Mouse (Mus musculus): ENCODE data around the gene Agr3. TPM values are rescaled to one million over a fixed set of nuclear protein-coding genes. Genes with fewer than 3 reads are reported as not detected.
A peak's percentile ranks its signal among the peaks of the same experiment; 100 is the strongest.

The Agr3 gene
- polyA plus RNA-seq, 1 experiment from 2014 or later, result 0.51 TPM

- H3K36me3 ChIP-seq (replicated peaks), result no peaks in the 10 kb centered on the region
- H3K9me3 ChIP-seq, result no peaks in the 10 kb centered on the region
- no peak overlapping the region for H3K27ac ChIP-seq
- ATAC-seq (ENCODE audit: low FRiP score), result no peak
- no peak overlapping the region for H3K4me3 ChIP-seq (replicated peaks)
- no peak overlapping the region for H3K9ac ChIP-seq
- H3K4me2 ChIP-seq, result no peak overlapping the region
- H3K4me1 ChIP-seq, result no peaks in the 10 kb centered on the region
- no peaks in the 10 kb centered on the region for H3K27me3 ChIP-seq
Measured at GRCm38 (mm10) chr12:35932816-35933215, 7.4 kb downstream of the Agr3 start.

DNA sequence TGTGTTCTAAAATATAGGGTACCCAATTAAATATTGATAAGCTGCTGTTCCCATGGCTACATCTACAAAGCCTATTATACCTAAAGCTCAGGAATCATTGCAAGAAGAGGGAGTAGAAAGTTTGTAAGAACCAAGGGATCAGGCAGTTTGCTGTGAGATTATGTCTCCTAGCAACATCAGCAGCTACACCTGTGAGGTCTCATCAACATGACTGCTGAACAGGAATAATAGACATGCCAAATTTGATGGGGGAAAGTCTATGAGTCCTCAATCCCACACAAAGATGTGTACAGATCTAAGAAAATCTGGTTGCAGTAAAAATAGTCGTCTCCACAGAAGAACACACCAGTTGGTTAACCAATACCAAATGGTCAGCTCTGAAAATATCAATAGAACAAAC, 26.3 kb downstream of the Agr3 start:
- no peaks in the 10 kb centered on the region for H3K27me3 ChIP-seq
- H3K36me3 ChIP-seq (replicated peaks), result no peaks in the 10 kb centered on the region
- no peaks in the 10 kb centered on the region for H3K9me3 ChIP-seq
- ATAC-seq (ENCODE audit: low FRiP score), result no peak
- no peak overlapping the region for H3K9ac ChIP-seq
- WGBS, result 51% methylated on average over 1 of the region's 1 CpGs
- no peak overlapping the region for H3K27ac ChIP-seq
- no peak overlapping the region for H3K4me3 ChIP-seq (replicated peaks)
- H3K4me2 ChIP-seq, result no peak overlapping the region
- H3K4me1 ChIP-seq, result no peaks in the 10 kb centered on the region

DNA sequence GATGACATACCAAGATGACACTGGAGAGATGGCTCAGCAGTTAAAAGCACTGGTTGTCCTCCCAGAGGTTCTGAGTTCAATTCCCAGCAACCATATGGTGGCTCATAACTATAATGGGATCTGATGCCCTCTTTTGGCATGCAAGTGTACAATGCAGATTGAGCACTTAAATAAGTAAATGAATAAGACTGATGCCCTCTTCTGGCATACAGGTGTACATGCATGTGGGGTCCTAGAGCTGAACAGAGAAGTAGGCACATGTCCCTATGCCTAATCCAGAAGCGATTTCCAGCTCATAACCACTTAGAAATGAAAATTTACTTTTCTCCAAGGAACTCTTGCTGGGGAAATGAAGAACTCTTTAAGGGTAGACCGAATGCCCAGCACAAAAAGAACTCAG, 31.8 kb downstream of the Agr3 start:
- no peak for ATAC-seq (ENCODE audit: low FRiP score)
- 86% methylated on average over 2 of the region's 2 CpGs for WGBS

GRCm38 (mm10) chr12:35966098-35966767, 40.8 kb downstream of the Agr3 start:
- WGBS, result 71% methylated on average over 7 of the region's 7 CpGs
- ATAC-seq (ENCODE audit: low FRiP score), result no peak
- no peaks in the 10 kb centered on the region for H3K27me3 ChIP-seq
- H3K4me2 ChIP-seq, result no peak overlapping the region
- no peak overlapping the region for H3K4me3 ChIP-seq (replicated peaks)
- no peaks in the 10 kb centered on the region for H3K36me3 ChIP-seq (replicated peaks)
- no peaks in the 10 kb centered on the region for H3K4me1 ChIP-seq
- H3K9me3 ChIP-seq, result no peaks in the 10 kb centered on the region
- no peak overlapping the region for H3K9ac ChIP-seq
- H3K27ac ChIP-seq, result no peak overlapping the region

More for the DNA sequence above, 31.8 kb downstream of the Agr3 start:
- Histone ChIP-seq H3K36me3 (replicated peaks) (no peaks in the 10 kb centered on the region), H3K4me1 (no peaks in the 10 kb centered on the region), H3K4me3 (replicated peaks) (no peak overlapping the region), H3K27ac (no peak overlapping the region), H3K4me2 (no peak overlapping the region), H3K27me3 (no peaks in the 10 kb centered on the region), H3K9ac (no peak overlapping the region), H3K9me3 (no peaks in the 10 kb centered on the region)

- no peaks in the 10 kb centered on the region for H3K27me3 ChIP-seq
- WGBS, result 81% methylated on average over 7 of the region's 7 CpGs
- ATAC-seq (ENCODE audit: low FRiP score), result no peak
- H3K36me3 ChIP-seq (replicated peaks), result no peaks in the 10 kb centered on the region
- H3K4me2 ChIP-seq, result no peak overlapping the region
- H3K4me1 ChIP-seq, result no peaks in the 10 kb centered on the region
- no peak overlapping the region for H3K4me3 ChIP-seq (replicated peaks)
- no peak overlapping the region for H3K9ac ChIP-seq
- no peaks in the 10 kb centered on the region for H3K9me3 ChIP-seq
- H3K27ac ChIP-seq, result no peak overlapping the region
Measured at GRCm38 (mm10) chr12:35966768-35967141, 41.3 kb downstream of the Agr3 start.

DNA sequence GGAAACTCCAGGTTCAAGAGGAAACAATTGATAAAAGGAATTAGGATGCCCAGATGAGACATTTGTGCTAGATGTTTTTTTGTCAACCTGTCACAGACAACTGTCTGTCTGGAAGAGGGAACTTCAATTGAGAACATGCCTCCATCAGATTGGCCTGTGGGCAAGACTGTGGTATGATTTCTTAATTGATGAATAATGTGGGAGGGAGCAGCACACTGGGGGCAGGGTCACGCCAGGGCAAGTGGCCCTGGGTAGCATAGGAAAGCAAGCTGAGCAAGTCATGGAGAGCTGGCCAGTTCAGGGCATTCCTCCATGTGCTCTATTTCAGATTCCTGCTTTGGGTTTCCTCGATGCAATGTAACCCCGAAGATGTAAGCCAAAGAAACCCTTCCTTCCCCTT, 50.5 kb downstream of the Agr3 start:
- WGBS, result 87% methylated on average over 3 of the region's 3 CpGs
- peaks cover 4% of the 10 kb centered on the region; the same call in 1 of the 2 replicates for H3K4me1 ChIP-seq
- H3K4me2 ChIP-seq, result no peak overlapping the region
- no peak overlapping the region for H3K27ac ChIP-seq
- no peaks in the 10 kb centered on the region for H3K27me3 ChIP-seq
- H3K9me3 ChIP-seq, result no peaks in the 10 kb centered on the region
- H3K36me3 ChIP-seq (replicated peaks), result no peaks in the 10 kb centered on the region
- H3K4me3 ChIP-seq (replicated peaks), result no peak overlapping the region
- no peak overlapping the region for H3K9ac ChIP-seq
- no peak for ATAC-seq (ENCODE audit: low FRiP score)

GRCm38 (mm10) chr12:35977633-35978246, 52.3 kb downstream of the Agr3 start:
- Histone ChIP-seq H3K36me3 (replicated peaks) (no peaks in the 10 kb centered on the region), H3K9ac (no peak overlapping the region), H3K4me2 (no peak overlapping the region), H3K9me3 (no peaks in the 10 kb centered on the region), H3K27me3 (no peaks in the 10 kb centered on the region), H3K4me3 (replicated peaks) (no peak overlapping the region), H3K4me1 (peaks cover 11% of the 10 kb centered on the region), H3K27ac (no peak overlapping the region)
- 29% methylated on average over 6 of the region's 6 CpGs for WGBS
- no peak for ATAC-seq (ENCODE audit: low FRiP score)

GRCm38 (mm10) chr12:35979625-35980024, 54.2 kb downstream of the Agr3 start:
- no peak overlapping the region for H3K27ac ChIP-seq
- no peaks in the 10 kb centered on the region for H3K27me3 ChIP-seq
- peaks cover 11% of the 10 kb centered on the region for H3K4me1 ChIP-seq
- no peaks in the 10 kb centered on the region for H3K9me3 ChIP-seq
- H3K4me2 ChIP-seq, result no peak overlapping the region
- no peak overlapping the region for H3K9ac ChIP-seq
- H3K36me3 ChIP-seq (replicated peaks), result no peaks in the 10 kb centered on the region
- H3K4me3 ChIP-seq (replicated peaks), result no peak overlapping the region
- WGBS, result 93% methylated on average over 5 of the region's 5 CpGs
- no peak for ATAC-seq (ENCODE audit: low FRiP score)

- Histone ChIP-seq H3K4me2 (0 out of 2 replicates have a peak overlapping the region, but pooled peaks have one; percentile 13), H3K9me3 (no peaks in the 10 kb centered on the region), H3K4me1 (peaks cover 11% of the 10 kb centered on the region), H3K4me3 (replicated peaks) (no peak overlapping the region), H3K27me3 (no peaks in the 10 kb centered on the region), H3K9ac (no peak overlapping the region), H3K27ac (0 out of 2 replicates have a peak overlapping the region, but pooled peaks have one; percentile 16), H3K36me3 (replicated peaks) (no peaks in the 10 kb centered on the region)
- 31% methylated on average over 6 of the region's 6 CpGs for WGBS
- peak; percentile 93 for ATAC-seq (ENCODE audit: low FRiP score)
Measured at GRCm38 (mm10) chr12:35981732-35982360, 56.4 kb downstream of the Agr3 start.

DNA sequence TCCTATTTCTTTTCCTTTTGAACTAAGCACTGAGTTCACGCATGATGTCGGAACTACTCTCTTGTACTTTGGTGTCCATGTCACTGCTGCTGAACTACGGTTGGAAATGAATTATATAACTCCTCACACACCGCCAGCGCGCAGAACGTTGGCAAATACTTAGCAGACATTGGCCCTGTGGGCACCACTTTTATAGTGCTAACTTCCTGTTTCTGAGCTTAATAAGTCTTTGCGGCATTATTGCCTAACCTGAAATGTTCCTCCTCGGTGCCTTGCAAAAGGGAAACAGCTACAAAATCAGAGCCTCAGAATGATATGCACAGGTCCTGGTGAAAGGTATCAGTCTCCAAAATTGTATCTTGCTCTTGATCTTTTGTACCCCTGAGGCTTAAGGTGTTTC, 58.1 kb downstream of the Agr3 start:
- Histone ChIP-seq H3K9me3 (no peaks in the 10 kb centered on the region), H3K27me3 (no peaks in the 10 kb centered on the region), H3K36me3 (replicated peaks) (no peaks in the 10 kb centered on the region), H3K4me2 (no peak overlapping the region), H3K4me1 (peaks cover 7% of the 10 kb centered on the region), H3K27ac (no peak overlapping the region), H3K4me3 (replicated peaks) (no peak overlapping the region), H3K9ac (no peak overlapping the region)
- 96% methylated on average over 9 of the region's 9 CpGs for WGBS
- no peak for ATAC-seq (ENCODE audit: low FRiP score)

- no peaks in the 10 kb centered on the region for H3K36me3 ChIP-seq (replicated peaks)
- ATAC-seq (ENCODE audit: low FRiP score), result no peak
- H3K27me3 ChIP-seq, result no peaks in the 10 kb centered on the region
- H3K4me3 ChIP-seq (replicated peaks), result no peak overlapping the region
- WGBS, result 87% methylated on average over 5 of the region's 5 CpGs
- no peak overlapping the region for H3K27ac ChIP-seq
- H3K4me1 ChIP-seq, result peaks cover 7% of the 10 kb centered on the region
- H3K9me3 ChIP-seq, result no peaks in the 10 kb centered on the region
- no peak overlapping the region for H3K9ac ChIP-seq
- no peak overlapping the region for H3K4me2 ChIP-seq
Measured at GRCm38 (mm10) chr12:35984743-35985142, 59.3 kb downstream of the Agr3 start.

GRCm38 (mm10) chr12:35992711-35993110, 67.3 kb downstream of the Agr3 start, which contains the start of gene Agr2:
Agr2 (plus strand) TSS chr12:35992907.
- Histone ChIP-seq H3K9me3 (no peaks in the 10 kb centered on the region), H3K4me2 (no peak within 1 kb of the TSS), H3K4me3 (replicated peaks) (no peak within 1 kb of the TSS), H3K4me1 (peaks cover 10% of the 10 kb centered on the region; the same call in 1 of the 2 replicates), H3K9ac (no peak within 1 kb of the TSS), H3K36me3 (replicated peaks) (no peaks in the 10 kb centered on the region), H3K27me3 (no peaks in the 10 kb centered on the region), H3K27ac (0 out of 2 replicates have a peak within 1 kb of the TSS, but pooled peaks have one; percentile 8)
- no peak for ATAC-seq (ENCODE audit: low FRiP score)
- 67% methylated on average over 9 of the region's 9 CpGs for WGBS
